Mouse (Mus musculus) cerebellum, adult 9-11 months (tissue): ENCODE measurements around the gene Fam110a.

Source experiments
- DNase-seq: peaks from one replicate; pipeline ENCODE4 v3.0.0; 2022

Fam110a gene

GRCm38 (mm10) chr2:151969396-151969795 lies 10.6 kb downstream of the Fam110a start:
- DNase-seq: no peak

- no peak for DNase-seq
Observed at GRCm38 (mm10) chr2:151968986-151969385, 11.0 kb downstream of the Fam110a start.

GRCm38 (mm10) chr2:151968451-151968850 lies 11.6 kb downstream of the Fam110a start:
- DNase-seq: no peak

GRCm38 (mm10) chr2:151967792-151968191 lies 12.2 kb downstream of the Fam110a start:
- no peak for DNase-seq

- no peak for DNase-seq
Observed at GRCm38 (mm10) chr2:151967176-151967750, 12.8 kb downstream of the Fam110a start.

- DNase-seq: no peak
Observed at GRCm38 (mm10) chr2:151964052-151964451, 16.0 kb downstream of the Fam110a start.

GRCm38 (mm10) chr2:151963319-151963718 lies 16.7 kb downstream of the Fam110a start:
- DNase-seq: no peak

GRCm38 (mm10) chr2:151962474-151962873 lies 17.5 kb downstream of the Fam110a start:
- peak; percentile 90 for DNase-seq

- no peak for DNase-seq
Observed at GRCm38 (mm10) chr2:151961284-151962196, 18.5 kb downstream of the Fam110a start.

GRCm38 (mm10) chr2:151959274-151959673 lies 20.7 kb downstream of the Fam110a start:
- DNase-seq: no peak

GRCm38 (mm10) chr2:151956500-151957137 lies 23.4 kb downstream of the Fam110a start:
- DNase-seq: no peak

- DNase-seq: no peak
Observed at GRCm38 (mm10) chr2:151953665-151954064, 26.4 kb downstream of the Fam110a start.

- DNase-seq: no peak
Observed at GRCm38 (mm10) chr2:151949082-151949774, 30.8 kb downstream of the Fam110a start.

GRCm38 (mm10) chr2:151948311-151948710 lies 31.7 kb downstream of the Fam110a start:
- no peak for DNase-seq

GRCm38 (mm10) chr2:151947617-151948016 lies 32.4 kb downstream of the Fam110a start:
- DNase-seq: no peak

- no peak for DNase-seq
Observed at GRCm38 (mm10) chr2:151944106-151944505, 35.9 kb downstream of the Fam110a start.

- no peak for DNase-seq
Observed at GRCm38 (mm10) chr2:151941269-151941668, 38.8 kb downstream of the Fam110a start.

- no peak for DNase-seq
Observed at GRCm38 (mm10) chr2:151939651-151940420, 40.2 kb downstream of the Fam110a start.

GRCm38 (mm10) chr2:151938780-151939200 lies 41.2 kb downstream of the Fam110a start:
- peak; percentile 65 for DNase-seq

GRCm38 (mm10) chr2:151937893-151938292 lies 42.1 kb downstream of the Fam110a start:
- no peak for DNase-seq

GRCm38 (mm10) chr2:151930389-151931074 lies 49.5 kb downstream of the Fam110a start:
- DNase-seq: peak; percentile 74

GRCm38 (mm10) chr2:151927103-151927502 lies 52.9 kb downstream of the Fam110a start:
- no peak for DNase-seq
